Mouse (Mus musculus) ovary, postnatal 14 days (tissue): ENCODE results near the gene Slc5a11.

Experiments
- DNase-seq: peaks from one replicate; pipeline ENCODE4 v3.0.0; 2022; ENCODE audit warnings: low spot score

Gene Slc5a11

GRCm38 (mm10) chr7:123283826-123284225 is 69.2 kb downstream of the Slc5a11 start:
- DNase-seq: no peak

DNA sequence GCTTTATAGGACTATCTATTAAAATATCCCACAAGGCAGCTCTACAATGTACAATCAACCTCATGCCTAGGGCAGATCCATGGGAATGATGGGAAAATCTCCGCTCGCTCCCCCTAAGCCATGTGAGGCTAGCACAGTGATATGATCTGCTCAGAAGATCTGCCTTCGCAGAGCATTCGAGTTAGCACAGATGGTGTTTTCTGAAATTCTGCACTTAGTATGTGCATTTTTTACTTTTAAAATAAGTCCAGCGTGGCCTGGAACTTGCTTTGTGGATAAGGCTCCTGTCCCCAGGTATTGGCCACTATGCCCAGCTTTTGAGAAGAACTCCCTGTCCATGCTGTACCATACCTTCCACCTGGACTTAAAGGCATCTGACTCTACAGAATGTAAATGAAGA is 71.3 kb downstream of the Slc5a11 start:
- no peak for DNase-seq

DNA sequence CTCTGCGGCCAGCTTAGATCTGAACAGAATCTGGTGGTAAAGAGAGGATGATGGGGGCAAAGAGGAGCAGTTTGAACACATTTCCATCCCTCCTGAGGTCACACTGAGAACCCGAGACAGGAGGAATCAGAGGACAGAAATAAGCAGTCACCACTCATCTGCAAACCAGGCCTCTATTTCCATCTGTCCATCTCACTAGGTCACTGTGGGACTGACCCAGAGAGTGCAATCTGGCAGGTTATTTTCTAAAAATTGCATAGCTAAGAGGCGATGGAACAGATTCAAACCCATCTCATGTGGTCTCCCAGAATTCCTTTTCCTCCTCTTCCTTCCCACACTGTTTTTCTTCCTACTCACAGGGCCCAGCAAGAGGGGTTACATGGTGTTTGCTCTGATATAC is 73.3 kb downstream of the Slc5a11 start:
- DNase-seq: no peak

DNA sequence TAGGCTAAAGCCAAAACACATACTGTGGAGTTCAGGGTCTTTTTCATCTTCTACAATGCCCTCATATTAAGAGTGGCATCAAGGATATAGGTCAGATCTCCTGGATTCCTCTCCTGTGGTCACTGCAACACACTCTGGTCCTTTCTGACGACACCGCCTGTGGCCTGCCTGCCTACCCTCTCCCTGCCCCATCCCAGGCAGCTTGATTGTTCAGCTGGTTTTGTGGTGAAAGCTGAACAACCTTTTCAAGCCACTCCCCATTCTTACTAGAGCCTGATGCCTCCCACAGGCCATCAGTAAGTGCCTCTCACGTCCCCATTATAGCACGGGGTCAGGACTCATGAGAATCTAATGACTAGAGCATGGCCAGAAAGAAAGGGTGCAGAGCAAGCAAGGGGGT is 74.6 kb downstream of the Slc5a11 start:
- DNase-seq: no peak

DNA sequence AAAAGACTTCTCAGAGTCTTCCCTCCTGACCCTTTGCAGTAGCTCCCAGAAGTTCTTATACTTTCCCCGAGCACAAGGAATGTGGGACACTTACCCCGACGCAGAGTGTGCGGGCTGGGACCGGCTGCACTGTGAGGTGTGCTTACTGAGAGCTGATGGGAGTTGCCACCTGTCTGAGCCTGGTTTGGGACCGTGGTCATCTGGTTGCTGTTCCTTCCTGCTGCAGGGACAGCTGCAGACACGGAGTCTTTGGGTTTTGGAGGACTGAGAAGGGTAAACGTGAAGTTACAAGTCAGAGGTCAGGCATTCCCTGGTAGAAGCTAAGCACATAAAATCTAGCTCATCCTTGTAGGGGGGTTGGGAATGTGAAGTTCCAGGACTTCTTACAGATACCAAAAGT is 77.4 kb downstream of the Slc5a11 start:
- no peak for DNase-seq

DNA sequence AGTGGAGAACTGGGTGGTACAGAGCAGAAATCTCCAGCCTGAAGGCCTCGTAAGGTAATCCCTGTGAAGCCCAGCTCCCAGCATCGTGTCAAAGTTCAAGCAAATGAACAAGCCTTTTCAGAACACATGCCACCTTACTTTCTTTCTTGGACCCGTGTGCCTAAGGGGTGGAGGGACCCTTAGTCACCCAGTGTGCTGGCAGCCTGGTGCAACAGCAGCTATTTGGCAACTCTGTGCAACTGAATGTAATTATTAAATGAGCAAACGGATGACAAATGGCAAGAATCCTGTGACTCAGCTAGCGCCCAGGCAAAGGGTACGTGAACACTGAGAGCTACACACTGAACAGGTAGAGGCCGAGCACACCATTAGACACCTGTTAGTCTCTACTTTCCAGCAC is 79.3 kb downstream of the Slc5a11 start:
- DNase-seq: no peak

GRCm38 (mm10) chr7:123295423-123295822 is 80.8 kb downstream of the Slc5a11 start:
- no peak for DNase-seq

GRCm38 (mm10) chr7:123296097-123296496 is 81.5 kb downstream of the Slc5a11 start:
- no peak for DNase-seq

GRCm38 (mm10) chr7:123298225-123298624 is 83.6 kb downstream of the Slc5a11 start:
- no peak for DNase-seq

DNA sequence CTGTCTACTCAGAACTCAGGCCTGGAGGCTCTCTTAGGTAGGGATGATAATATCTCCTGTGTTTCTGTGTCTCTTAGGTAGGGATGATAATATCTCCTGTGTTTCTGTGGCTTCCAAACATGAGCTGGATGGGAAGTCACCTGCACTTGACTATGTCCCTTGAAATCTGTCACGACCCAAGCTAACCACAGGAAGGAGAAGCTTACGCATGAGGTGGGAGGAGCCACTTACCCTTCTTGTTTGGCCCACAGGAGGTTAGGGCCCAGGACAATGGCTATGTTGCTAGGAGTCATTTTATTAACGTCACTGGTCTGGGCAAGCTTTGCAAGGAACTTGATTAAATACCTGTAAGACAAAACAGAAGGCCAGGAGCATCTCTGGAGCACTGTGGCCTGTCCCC is 85.7 kb downstream of the Slc5a11 start:
- DNase-seq: no peak

GRCm38 (mm10) chr7:123305397-123305796 is 90.8 kb downstream of the Slc5a11 start:
- DNase-seq: no peak

DNA sequence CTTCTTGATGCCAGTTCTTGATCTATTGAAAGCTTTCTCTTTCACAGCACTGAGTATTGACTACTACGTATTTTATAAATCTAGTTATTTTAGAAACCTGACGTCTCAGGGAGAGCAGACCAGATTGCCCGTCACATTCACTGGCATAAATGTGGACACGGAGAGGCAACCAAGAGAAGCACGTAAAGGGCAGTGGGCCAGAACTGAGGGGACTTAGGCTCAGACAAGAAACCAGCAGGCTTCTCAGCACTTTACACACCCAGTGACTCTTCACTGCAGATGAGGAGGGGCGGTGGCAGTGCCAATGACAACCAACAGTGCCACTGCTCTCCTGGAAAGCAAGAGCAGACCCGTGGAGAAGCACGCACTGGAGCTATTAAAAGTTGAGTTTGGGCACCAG is 92.7 kb downstream of the Slc5a11 start:
- no peak for DNase-seq

DNA sequence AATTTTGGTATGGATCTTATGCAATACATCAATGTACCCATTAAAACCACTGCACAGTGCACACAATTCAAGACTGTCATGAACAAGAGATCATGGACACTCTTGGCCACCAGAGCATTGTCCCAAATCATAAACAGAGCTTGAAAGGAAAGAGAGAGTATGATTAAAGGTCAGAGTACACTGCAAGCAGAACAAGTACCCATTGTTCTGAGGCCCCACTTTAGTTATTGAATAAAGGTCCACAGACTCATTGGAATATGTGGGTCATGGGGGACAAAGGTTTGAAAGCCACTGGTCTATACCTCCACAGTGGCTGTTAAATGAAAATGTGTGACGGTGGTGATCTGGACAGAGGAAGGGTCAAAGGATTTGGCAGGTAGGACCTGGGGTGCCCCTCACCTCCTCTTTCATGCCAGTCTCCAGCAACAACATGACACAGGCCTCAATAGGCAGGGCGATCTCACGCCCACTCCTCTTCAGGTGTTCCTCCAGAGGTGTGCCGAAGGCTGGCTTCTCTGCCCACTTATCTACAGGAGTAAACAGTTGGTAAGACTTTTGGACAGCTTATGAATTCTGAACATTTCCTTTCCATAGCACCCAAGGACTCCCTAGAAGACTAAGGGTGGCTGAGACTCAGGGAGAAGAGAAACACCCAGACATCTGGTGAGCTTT is 93.4 kb downstream of the Slc5a11 start:
- DNase-seq: no peak

DNA sequence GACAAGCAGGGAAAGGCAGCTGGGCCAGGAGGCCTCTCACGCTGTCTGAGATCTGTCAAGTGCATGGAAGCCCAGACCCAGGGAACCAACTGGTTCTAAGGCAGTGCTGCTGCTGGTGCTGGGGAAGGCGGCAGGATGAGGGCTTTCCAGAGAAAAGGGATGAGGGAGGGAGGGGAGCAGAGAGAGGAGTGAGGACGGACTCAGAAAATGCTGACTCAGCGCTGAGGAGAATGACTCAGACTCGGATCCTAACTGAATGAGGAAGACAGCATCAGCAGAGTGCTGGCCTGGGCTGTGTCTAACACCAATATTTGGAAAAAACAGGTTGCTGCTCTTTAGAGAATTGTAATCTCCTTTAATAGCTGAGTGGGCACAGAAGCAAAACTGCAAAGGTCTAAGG is 97.3 kb downstream of the Slc5a11 start:
- no peak for DNase-seq

GRCm38 (mm10) chr7:123312738-123313137 is 98.2 kb downstream of the Slc5a11 start:
- no peak for DNase-seq

GRCm38 (mm10) chr7:123322452-123323121 is 108.0 kb downstream of the Slc5a11 start:
- DNase-seq: no peak
